Mouse (Mus musculus): ENCODE measurements at regions not wholly inside any gene's neighbourhood (a gene's known extent, or its start where the extent isn't known, plus 50 kb on each side); places are given as distances from the start of the nearest gene placed in this dataset.

DNA sequence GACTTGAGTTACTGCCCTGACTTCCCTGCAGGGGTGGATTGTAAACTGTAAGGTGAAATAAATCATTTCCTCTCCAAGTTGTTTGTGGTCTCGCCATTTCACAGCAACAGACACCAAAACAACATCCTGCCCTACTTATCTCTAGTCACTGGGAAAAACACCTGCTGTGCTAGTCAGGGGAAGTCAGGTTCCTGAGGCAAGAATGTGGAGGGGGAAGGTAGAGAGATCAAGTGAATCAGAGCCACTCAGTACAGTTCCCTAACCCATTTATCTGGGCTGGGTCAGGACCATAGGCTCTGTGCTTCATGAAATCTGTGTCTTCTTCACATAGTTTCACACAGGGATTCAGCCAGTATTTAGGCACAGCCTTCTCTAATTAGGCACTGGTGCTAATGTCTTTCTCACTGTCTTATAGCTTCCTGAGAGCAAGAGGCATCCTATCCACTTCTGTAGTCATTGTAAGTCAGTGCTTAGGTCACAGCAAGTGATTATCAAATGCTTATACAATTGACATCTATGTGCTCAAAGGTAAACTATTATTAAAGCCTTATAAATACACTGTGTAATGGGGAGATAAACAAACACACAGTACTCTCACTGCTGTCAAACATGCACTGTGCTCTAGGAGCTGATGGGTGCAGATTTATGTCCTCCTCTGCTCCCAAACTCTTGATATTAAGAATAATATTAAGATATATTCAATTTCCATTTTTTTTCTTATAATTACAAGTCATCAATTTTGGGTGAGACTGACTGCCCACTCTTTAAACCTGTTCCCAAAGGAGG lies 487.4 kb upstream of the Marcks start:
- intact Hi-C loops (cut with DNase I) = no loop called here
- no peak for DNase-seq (ENCODE audit: low spot score in 2 of 2)

DNA sequence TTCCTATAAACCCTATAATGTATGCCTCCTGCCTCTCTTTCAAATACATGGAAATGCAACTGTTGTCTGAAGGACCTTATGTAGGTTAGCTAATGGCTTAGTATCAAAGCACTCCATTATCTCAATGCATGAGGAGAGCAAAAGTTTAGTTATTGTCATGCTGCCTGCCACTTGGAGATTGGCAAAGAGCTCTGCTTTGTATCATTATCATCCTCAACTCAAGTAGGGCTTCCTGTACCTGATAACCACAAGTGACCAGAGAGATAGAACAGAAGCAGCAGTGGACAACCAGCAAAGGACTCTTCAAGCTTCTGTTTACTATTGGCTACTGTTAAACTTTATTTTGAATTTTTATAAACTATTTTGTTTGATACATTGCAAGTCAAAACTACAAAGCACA lies 484.3 kb upstream of the Marcks start:
- intact Hi-C loops (cut with DNase I) = no loop called here
- DNase-seq (ENCODE audit: low spot score in 2 of 2) = no peak

DNA sequence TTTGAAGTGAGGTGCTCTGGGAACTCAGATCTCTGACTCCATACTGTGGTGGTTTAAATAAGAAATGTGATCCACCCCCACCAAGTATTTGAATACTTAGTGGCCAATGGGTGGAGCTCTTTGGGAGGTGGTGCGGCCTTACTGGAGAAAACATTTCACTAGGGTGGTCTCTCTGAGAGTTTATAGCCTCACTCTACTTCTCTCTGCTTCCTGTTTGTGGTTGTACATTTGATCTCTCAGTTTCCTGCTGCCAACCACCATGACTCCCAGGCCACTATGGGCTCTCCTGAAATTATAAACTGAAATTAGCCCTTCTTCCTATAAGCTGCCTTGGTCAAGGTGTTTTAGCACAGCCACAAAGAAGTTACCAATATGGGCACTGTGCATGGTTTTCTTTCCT lies 479.9 kb upstream of the Marcks start:
- DNase-seq (ENCODE audit: low spot score in 2 of 2) = no peak
- intact Hi-C loops (cut with DNase I) = no loop called here

DNA sequence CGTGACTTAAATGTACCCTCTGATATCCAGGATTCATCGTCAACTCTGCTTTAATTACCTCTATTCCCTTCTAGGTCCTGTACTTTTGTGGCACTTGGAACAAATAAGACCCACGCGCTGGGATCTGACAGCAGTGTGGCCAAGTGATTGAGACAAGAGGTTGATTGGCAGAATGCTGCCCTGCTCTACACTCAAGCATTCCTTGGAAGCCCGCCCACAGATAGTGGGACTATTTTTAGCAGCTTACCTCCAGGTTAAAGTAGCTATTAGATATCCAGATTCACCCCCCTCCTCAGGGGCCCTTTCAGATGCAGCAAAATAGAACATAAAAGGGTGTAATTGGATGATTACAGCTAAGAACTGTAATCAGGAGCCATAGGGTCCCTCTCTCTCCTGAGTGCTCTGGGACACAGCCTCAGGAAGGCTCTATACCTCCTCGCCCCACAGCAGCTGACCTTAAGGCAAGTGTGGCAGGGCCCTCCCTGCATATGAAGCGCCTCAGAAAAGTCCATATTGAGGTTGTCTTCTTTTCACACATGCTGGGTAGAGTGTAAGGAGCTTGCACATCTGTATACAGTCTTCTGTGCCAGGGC lies 479.1 kb upstream of the Marcks start:
- DNase-seq (ENCODE audit: low spot score in 2 of 2) = peak in 1 of 2 experiments; percentile 3
- intact Hi-C loops (cut with DNase I) = no loop called here

DNA sequence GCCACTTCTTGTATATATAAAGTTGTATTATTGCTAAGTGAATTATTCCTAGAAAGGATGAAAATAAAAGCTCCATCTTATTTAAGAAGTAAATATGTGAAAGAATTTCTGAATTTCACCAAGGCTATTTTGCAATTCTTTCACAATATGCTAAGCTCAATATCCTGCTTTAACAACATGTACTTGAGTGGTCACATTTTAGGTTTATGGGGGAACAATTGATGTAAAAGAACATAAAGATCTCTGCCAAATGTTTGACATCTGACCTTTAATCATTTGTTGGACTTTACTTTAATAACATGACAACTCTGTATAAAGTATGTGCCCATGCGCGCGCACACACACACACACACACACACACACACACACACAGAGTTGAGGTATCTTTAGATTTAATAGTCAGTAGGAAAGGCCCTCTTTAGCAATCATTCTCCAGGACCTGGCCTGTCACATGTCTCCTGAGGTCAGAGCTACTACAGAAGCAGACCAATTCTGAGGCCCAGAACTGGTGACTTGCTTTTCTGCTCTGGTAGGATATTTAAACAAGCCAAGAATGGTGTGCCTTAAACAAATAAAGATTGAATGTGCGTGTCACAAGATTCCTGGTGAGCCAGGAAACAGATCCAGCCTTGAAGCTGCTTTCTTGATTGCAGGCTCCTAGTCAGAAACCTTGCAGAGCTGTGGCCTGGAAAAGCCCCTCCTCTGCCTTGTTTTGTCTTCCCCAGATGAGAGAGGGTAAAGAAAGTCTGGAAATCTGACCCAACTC lies 477.4 kb upstream of the Marcks start:
- no peak for DNase-seq (ENCODE audit: low spot score in 2 of 2)
- intact Hi-C loops (cut with DNase I) = no loop called here

DNA sequence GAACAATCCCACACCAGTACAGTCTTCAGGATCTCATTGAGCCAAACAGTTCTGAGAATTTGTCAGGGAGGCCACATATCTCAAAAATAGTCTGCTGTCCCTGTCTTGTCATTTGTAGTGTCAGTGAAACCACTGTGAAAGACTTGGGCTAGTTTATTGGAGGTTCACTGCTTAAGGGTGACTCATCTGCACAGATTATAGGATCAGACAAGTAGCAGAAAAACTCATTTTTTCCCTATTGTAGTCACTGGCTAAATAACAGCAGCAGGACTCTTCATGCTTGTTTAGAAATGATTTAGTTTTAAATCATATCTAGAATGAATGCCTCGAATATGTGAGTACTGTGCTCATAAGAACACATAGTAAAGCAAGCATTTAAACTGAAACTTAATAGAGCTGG lies 475.2 kb upstream of the Marcks start:
- intact Hi-C loops (cut with DNase I) = no loop called here

DNA sequence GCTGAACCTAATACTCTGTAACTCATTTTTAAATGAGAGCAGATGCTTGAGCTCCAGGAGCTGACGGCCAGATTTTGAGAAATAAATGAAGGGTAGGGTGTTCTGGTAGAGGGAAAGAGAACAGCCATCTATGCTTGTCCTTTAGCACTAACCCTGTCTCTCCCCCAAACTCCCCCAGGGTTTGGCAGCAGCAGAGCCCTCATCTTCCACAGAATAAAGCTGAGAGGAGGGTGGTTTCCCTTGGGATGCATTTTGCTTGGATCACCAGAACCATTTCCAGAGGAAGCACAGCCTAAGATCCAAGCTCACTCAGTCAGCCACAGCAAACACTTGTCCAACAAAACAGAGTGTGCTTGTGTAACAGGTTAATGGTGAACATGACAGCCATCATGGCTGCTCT lies 464.8 kb upstream of the Marcks start:
- intact Hi-C loops (cut with DNase I) = no loop called here
- DNase-seq (ENCODE audit: low spot score in 2 of 2) = no peak

More for the DNA sequence above, 475.2 kb upstream of the Marcks start:
- DNase-seq (ENCODE audit: low spot score in 2 of 2) = no peak

DNA sequence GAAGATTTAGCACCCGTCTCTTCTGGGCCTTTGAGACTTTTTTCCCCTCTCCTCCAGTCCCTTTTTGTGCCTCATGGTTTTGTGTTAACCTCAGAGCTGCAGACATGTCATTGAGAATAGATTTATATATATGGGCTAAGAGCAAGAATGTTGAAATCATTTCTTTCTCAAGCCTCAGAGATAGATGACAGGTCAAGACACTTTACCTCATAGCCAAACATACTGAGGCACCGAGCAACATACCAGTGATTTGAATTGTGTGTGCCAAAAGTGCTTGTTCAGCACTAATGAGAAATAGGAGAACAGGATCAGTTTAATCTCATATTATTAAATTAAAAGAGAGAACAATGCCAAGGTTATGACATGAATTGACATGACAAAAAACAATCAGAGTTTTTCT lies 464.2 kb upstream of the Marcks start:
- DNase-seq (ENCODE audit: low spot score in 2 of 2) = no peak
- intact Hi-C loops (cut with DNase I) = no loop called here

DNA sequence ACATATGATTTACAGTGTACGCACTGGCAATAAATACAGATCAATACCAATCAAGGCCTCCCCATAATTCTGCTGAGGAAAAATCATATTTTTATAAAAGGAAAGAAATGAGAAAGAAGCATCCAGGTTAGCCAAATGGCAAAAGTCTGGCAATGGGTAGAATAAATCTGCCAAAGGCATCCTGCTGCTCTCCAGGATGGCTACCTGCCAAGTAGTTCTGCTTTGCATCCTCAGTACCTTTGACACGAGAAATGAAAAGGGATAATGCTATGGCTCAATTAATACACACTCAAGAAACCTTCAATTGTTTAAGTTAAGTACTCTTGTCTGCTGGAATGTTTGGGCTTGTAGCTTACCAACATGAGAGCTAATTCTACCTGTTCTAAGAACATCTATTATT lies 451.2 kb upstream of the Marcks start:
- intact Hi-C loops (cut with DNase I) = no loop called here
- DNase-seq (ENCODE audit: low spot score in 2 of 2) = no peak

DNA sequence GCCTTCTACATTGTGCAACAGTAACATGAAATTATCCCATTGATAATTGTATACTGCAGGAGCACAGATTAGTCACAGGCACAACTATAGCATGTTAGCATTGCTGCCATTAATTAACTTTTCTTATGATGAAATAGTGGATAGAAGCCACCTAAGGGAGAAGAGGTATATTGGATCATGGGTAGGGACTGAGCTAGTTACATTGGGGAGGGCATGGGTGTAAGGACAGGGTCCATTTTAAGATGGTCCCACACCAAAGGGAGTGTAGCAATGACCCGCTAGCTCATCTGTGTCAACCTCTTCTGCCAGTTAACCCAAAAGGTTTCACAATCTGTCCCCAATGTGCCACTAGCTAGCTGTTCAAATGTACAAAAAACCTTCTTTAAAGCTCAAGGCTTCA lies 450.3 kb upstream of the Marcks start:
- DNase-seq (ENCODE audit: low spot score in 2 of 2) = no peak
- intact Hi-C loops (cut with DNase I) = no loop called here

DNA sequence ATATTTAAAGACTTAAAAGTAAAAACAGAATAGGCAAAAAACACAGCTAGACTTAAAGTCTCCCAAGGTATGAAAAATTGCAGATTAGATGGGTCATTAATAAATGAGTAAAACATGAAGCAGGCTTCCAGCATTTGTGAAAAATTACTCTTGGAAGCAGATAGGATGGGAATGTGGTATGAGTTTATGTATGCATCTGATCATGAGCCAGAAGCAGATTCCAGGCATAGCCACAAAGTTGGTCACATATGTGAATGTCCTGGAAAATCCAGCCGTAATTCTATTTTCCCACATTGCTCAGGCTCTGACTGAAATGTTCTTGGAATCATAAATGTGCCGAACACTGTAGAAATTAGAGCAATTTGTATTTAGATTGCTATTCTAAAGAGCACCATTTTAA lies 432.5 kb upstream of the Marcks start:
- no peak for DNase-seq (ENCODE audit: low spot score in 2 of 2)
- intact Hi-C loops (cut with DNase I) = no loop called here

DNA sequence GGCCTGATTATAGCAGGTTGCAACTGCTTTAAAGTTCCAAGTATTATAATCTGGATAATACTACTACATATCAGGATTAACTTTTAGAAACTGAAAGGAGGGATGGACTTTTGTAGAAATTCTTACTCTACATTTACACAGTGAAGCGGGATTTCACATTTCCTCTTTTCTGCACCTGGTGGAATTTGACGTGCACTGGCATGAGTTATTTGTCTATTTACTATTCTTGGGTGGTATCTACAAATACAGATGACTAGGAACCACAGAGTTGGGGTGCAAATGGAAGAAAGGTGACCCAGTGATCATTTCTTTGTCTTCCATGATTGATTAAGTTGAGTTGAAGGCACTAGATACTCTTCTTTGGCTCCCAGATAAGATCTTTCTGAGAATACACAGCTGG lies 423.0 kb upstream of the Marcks start:
- no peak for DNase-seq (ENCODE audit: low spot score in 2 of 2)
- intact Hi-C loops (cut with DNase I) = no loop called here

DNA sequence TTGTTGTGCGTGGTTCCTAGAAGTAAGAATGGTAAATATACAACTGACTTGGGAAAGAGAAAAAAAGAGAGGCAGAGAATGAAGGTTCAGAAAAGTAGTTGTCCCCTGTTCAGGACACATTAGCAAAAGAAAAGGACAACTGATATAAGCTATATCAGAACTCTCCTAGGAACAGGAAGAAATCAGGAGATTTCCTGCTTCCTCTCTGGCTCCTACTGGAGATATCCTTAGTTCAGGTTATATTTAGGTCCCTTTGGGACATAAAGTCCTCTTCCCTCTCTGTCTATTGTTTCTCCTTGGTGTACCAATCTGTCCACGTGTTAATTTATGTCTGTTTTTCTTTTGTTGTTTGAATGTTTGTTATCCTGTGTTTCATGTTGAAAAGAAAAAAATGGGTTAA lies 410.7 kb upstream of the Marcks start:
- intact Hi-C loops (cut with DNase I) = no loop called here
- no peak for DNase-seq (ENCODE audit: low spot score in 2 of 2)

DNA sequence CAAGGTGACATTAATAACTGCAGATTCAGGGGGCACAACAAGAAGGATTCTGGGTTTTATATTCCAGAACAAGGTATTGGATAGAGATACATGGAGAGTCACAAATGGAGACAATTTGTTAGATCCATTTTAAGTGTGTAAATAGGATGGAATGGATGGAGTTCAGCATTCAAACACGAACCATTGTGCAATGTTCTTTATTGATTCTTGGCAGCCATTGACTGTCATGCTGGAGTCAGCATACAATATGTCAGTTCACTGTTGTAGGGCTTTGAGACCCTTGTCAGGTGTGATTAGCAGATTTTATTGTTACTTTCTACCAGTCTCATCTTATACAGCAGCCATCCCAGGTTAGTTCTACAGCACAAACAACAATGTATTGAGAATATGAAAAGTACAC lies 402.0 kb upstream of the Marcks start:
- DNase-seq (ENCODE audit: low spot score in 2 of 2) = no peak
- intact Hi-C loops (cut with DNase I) = no loop called here

DNA sequence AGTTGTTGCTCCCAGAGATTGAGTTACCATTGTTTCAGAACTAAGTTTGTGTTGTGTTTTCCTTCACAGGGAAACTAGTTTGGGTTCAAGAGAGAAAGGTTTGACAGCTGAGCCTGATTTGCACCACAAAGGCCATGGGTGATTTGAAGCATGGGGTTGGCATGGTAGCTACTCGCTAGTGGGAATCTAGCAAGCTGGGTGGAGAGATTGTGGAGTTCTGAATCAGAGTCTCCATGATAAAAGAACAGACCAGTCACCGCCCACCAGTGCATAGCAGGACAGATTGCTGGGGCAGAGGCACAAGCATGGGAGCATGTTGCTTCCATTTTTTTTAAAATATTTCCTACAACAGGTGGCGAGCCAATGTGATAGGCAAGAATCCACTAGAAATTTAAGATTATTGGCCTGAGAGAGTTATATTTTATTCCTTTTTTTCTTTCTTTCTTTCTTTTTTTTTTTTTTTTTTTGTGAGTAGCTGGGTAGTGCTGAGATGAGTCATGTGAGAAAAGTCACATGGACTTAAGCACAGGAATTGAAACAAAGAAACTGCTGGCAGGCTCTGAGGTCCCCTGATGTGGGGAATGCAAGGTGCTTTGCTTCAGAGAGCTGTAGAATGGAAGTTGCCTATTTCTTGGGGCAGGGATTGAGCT lies 367.4 kb upstream of the Marcks start:
- intact Hi-C loops (cut with DNase I) = no loop called here
- DNase-seq (ENCODE audit: low spot score in 2 of 2) = no peak

DNA sequence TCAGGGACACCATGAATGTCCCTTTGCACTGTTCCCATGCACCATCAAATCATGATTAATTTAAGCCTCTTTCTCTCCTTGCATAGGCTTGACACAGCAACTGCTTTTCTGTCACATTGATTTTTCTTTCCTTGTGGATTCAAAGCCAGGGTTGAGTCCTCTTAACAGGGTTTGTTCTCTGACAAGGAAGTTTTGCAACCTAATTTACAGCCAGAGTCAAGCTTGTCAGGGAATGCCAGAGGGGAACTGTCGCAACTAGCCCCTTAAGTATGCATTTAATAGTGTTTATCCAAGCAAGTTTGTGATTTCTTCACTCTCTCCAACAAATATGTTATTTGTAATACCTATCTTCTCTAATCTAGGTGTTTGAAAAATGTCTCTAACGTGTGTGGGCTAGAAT lies 365.7 kb upstream of the Marcks start:
- intact Hi-C loops (cut with DNase I) = no loop called here
- DNase-seq (ENCODE audit: low spot score in 2 of 2) = no peak

DNA sequence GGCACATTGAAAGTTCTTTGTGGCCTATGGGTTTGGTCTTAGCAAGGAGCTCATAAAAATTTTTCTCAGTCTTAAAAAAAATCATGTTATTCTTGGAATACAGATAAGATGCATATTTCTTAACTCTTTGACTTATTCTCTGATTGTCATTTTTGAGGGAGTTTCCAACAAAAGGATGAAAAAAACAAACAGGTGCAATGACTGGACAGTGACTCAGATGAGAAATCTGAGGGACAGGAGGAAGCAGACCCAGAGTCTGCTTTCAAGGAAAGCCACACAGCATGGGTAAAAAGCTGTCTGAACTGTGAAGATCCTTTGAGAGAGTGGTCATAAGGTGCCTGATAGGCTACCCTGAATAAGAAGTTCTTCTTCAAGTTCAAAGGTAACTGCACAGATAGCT lies 363.8 kb upstream of the Marcks start:
- intact Hi-C loops (cut with DNase I) = no loop called here
- DNase-seq (ENCODE audit: low spot score in 2 of 2) = no peak

DNA sequence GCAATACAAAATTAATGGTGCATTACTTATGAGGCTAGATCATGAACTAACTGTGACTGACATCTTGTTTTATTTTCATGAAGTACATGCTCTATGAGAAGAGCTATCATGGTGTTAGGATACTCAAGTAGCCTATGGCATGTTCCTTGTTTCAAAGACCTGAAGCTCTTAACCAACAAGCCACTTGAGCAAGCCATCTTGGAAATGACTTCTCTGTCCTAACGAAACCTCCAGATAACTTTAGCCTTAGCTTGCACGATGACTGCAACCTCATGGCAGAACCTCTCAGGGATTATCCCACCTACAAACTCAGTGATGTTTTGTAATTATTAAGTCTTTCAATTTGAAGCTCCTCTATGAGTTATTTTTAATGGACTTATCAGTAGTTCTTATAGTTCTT lies 362.3 kb upstream of the Marcks start:
- DNase-seq (ENCODE audit: low spot score in 2 of 2) = no peak
- intact Hi-C loops (cut with DNase I) = no loop called here

DNA sequence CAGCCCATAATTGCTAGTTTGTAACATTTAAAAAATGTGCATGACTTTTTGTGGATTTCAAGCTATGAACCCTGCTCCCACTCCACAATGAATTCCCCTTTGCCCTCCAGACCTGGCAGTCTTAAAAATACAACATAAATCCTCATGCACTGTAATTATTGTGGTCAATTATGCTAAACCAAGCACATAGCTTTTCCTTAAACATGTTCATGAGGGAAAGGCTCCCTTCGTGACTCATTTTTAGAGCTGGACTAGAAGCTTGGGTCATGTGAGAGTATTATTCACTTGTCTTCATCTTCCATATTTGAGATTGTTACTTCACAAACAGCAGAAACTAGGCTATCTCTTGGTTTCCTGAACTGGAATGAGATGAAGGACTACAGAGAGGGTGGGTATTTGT lies 356.7 kb upstream of the Marcks start:
- intact Hi-C loops (cut with DNase I) = no loop called here
- DNase-seq (ENCODE audit: low spot score in 2 of 2) = no peak

DNA sequence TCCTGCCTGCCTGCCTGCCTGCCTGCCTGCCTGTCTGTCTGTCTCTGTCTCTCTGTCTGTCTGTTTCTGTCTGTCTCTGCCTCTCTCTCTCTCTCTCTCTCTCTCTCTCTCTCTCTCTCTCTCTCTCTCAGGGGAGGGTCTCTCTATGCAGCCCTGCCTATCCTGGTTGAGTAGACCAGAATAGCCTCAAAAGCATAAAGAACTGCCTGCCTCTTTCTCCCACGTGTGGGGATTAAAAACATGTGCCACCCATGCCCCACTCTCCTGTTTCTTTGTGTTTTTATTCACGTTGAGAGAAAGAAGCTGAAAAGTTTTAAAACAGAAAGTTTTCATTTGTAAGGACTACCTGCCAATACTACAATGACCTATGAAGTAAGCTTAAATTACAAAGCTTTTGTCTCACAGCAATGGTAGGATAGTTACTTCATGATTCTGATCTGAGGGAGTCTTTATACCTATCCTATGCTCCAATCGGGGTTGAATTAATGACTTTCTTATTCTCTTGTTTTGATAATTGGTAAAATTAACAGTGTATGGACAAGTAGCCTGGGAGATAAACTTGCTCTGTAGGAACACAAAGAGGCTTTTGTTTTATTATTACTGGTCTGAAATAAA lies 355.9 kb upstream of the Marcks start:
- no peak for DNase-seq (ENCODE audit: low spot score in 2 of 2)
- intact Hi-C loops (cut with DNase I) = no loop called here
